Mouse (Mus musculus): Measurements from ENCODE around the gene Hmcn1.
A peak's percentile ranks its signal among the peaks of the same experiment; 100 is the strongest.

The Hmcn1 gene

DNA sequence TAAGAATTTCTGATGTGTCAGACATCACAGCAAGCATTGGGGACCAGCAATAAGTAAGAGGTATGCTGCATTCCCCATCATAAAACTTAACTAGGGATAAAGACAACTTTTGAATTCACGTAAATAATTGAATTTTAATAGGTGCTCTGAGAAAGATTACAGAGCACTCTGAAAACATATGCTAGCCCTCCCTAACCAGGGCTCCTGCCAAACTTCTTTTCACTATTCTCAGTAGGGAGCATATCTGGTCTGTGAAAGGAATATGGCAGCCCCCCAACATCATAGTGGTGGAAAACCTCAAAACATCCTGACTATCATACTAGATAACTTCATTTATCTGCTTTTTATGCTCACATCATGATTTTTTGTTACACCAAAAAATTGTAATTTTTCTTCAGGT, 347.9 kb downstream of the Hmcn1 start:
- no peak for DNase-seq (ENCODE audit: low read depth, low spot score)

DNA sequence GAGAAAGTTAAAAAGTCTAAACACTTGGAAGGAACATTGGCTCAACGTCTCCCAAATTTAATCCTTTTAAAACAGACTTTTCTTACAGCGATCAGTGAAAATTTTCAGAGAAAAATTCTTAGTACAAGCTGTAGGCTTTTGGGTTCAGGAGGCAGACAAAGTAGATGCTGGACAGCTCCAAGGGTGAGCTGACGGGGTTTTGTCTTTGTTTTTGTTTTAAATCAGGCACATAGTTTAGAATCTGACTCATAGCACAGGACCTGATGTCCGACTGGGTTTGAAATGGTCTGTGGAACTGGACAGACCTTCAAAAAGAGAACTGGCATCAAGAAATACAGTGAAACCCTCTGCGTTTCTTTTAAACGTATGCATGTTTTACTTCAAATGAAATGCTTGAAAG, 353.7 kb downstream of the Hmcn1 start:
- no peak for DNase-seq (ENCODE audit: low read depth, low spot score)

- no peak for DNase-seq (ENCODE audit: low read depth, low spot score)
These were observed 360.7 kb downstream of the Hmcn1 start for GRCm38 (mm10) chr1:150632506-150632905.

DNA sequence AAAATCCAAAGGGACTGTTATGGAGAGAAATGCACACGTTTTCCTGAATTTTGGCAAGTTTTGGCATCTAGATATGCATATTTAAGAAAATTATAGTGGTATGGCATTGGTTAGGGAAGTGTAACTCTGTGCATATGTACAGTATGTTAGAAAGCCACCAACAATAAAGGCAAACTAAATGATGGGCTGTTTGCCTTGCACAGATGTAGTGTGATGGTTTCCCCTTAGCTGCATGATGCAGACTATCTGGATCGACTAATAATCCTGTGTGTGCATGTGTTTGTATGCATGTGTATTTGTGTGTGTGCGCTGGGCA, 361.4 kb downstream of the Hmcn1 start:
- DNase-seq (ENCODE audit: low read depth, low spot score): no peak

DNA sequence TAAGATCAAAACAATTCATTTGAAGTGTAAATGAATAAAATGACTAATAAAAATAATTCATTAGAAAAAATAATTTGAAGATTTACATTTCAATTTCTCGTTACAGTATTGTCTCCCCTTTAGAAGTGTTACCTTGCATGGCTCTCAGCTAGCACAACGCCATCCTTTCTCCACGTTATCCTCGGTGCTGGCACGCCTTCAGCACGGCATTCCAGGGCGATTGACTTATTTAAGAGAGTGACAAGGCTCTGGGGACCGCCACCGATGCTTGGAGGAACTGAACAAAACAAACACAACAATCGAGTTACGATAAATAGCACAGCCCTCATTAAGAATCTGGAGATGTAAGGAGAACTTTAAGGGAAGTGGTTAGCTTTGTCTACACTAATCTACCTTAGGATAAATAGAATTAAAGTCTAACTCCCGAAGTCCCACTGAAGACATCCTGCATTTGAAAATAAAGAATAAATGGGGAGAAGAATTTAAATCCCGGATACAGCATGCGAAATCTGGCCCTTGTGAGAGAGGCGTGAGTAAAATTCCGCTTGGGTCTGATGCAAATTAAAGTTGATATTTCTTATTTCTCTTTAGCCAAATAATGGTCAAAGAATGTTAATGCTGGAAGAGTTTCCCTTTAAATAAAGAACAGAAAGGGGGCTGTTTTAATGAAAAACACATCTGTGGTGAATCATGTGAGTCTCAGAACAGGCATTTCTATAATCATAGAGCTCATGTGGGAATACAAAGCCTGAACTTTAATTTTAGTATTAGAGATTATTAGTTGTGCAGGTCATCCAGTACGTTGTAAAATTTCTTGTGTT, 362.0 kb downstream of the Hmcn1 start:
- no peak for DNase-seq (ENCODE audit: low read depth, low spot score)

DNA sequence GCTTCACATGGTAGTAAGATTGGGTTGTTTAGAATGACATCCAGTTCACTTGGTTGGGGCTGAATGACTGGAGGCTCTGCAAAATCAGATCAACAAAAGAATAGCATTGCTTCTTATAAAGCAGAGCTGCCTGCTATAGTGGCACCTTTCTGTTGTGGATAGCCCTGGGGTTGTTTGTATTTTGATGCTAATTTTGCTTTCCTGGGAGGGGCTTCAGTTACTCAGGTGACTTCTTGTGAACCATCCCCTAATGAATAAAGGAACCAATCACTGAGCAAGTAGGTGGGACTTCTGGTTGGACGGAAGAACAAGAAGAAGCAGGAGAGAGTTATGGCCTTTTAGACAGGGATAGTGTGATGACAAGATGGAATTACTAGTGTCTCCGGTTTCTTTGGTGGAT, 370.0 kb downstream of the Hmcn1 start:
- DNase-seq (ENCODE audit: low read depth, low spot score): no peak

DNA sequence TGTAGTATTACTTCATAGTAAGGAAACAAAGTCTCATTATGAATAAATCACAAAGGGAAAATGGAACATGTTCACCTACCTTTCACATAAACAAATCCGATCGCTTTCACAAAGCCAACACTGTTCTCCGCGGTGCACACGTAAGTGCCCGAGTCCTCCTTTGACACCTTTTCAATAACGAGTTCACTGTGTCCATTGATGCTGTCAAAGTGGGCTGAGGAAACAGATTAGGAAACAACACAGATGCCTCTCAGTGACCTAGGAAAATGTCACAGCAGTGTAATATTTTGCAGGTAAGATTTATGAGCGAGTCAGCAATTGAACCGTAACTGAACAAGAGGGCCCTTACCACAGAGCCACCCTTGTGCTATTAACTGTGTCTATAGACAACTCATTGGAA, 382.7 kb downstream of the Hmcn1 start:
- no peak for DNase-seq (ENCODE audit: low read depth, low spot score)

- no peak for DNase-seq (ENCODE audit: low read depth, low spot score)
These were observed 387.1 kb downstream of the Hmcn1 start for GRCm38 (mm10) chr1:150606173-150606572.

GRCm38 (mm10) chr1:150593614-150594013, 399.6 kb downstream of the Hmcn1 start:
- no peak for DNase-seq (ENCODE audit: low read depth, low spot score)

- peak; percentile 63 for DNase-seq (ENCODE audit: low read depth, low spot score)
These were observed 402.0 kb downstream of the Hmcn1 start for GRCm38 (mm10) chr1:150591253-150591652.

DNA sequence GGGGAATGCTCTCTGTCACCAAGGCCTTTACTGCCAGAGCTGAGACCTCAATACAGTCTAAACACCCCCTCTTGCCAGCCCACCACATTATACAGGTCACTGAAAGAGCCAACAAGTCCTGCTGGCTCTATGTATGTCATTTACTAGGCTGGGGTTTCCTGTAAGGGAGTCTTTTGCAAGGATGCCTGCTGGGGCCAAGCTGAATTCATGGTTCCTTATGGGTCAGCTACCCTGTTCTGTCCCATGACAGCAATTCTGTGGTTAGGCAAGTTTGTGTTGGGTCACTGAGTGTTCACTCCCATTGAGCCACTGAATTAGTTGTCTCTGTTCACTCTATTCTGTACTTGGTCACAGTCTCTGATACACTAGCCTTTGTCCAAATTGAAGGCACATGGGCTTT, 405.8 kb downstream of the Hmcn1 start:
- DNase-seq (ENCODE audit: low read depth, low spot score): no peak

GRCm38 (mm10) chr1:150584477-150584876, 408.8 kb downstream of the Hmcn1 start:
- DNase-seq (ENCODE audit: low read depth, low spot score): no peak

GRCm38 (mm10) chr1:150583734-150584133, 409.5 kb downstream of the Hmcn1 start:
- peak; percentile 12 for DNase-seq (ENCODE audit: low read depth, low spot score)

DNA sequence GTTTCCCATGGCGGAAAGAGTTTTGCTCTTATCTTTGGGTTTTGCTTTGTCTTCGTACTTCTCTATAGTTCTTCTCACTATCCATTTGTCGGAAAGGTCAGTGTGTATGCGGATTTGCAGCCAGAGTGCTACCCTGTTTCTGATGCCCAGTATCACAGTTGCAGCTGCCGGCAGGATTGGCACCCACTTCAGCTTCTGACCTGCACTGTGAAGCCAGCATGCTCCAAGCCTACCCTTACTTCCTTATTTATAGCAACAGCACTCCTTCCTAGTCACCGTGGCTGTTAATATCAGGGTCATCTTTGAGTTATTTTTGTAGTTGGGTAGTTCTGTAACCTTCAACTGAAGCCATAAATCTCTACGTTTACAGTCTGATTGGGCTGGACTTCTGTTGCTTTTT, 412.7 kb downstream of the Hmcn1 start:
- DNase-seq (ENCODE audit: low read depth, low spot score): no peak

GRCm38 (mm10) chr1:150573407-150573806, 419.8 kb downstream of the Hmcn1 start:
- no peak for DNase-seq (ENCODE audit: low read depth, low spot score)

- DNase-seq (ENCODE audit: low read depth, low spot score): no peak
These were observed 422.6 kb downstream of the Hmcn1 start for GRCm38 (mm10) chr1:150570562-150571156.

- no peak for DNase-seq (ENCODE audit: low read depth, low spot score)
These were observed 423.3 kb downstream of the Hmcn1 start for GRCm38 (mm10) chr1:150569820-150570543.

DNA sequence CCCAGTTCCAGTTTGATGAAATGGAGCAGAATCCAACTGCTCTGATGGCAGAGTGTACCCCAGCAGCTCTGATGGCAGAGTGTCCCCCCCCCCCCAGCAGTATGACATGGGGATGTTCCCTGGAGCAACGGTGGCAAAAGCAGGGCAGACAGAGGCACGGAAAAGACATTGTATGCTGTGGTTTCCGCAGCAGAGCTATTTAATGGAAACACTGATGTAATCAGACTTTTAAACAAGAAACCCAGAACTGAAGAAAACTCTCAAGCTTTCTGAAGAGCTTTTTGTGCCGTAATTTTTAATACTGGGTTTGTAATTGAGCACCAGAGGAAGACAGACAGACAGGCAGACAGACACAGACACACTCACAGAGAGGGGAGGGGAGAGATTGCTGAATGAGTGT, 426.9 kb downstream of the Hmcn1 start:
- DNase-seq (ENCODE audit: low read depth, low spot score): no peak

DNA sequence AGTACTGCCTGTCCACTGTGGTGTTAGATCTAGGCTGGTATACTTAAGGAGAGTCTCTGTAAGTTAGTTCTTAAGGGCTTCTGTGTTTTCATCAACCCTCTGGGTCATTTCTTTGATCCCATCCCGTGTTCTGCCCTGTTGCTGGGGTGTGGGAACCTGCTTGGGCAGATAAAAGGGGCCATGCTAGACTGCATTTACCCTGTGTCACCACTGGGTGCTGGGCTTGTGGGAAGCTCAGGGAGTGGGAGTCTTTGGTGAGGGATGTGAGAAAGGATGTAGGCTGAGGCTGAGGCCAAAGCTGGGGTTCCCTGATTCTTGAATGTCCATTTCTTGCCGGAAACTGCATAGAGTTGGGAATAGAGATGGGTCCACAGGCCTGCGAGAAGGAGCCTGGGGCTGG, 436.6 kb downstream of the Hmcn1 start:
- DNase-seq (ENCODE audit: low read depth, low spot score): no peak

GRCm38 (mm10) chr1:150551390-150551789, 441.8 kb downstream of the Hmcn1 start:
- DNase-seq (ENCODE audit: low read depth, low spot score): no peak

DNA sequence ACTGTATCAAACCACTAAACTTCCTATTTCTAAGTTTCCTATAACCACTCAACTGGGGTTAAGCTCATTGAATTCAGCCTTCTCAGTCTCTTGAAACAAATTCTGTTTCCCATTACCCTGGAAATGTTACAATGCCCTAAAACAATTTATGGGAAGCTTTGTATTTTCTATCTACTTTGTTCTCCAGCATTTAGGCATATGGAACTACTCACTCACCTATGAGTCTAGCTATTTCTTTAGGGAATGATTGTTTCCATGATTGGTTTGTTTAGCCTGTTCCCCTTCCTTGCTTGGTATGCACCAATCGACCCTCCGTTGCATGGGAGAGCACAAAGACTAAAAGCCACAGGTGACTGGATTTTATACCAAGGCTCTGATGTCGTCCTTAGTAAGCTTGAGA, 446.8 kb downstream of the Hmcn1 start:
- DNase-seq (ENCODE audit: low read depth, low spot score): no peak

DNA sequence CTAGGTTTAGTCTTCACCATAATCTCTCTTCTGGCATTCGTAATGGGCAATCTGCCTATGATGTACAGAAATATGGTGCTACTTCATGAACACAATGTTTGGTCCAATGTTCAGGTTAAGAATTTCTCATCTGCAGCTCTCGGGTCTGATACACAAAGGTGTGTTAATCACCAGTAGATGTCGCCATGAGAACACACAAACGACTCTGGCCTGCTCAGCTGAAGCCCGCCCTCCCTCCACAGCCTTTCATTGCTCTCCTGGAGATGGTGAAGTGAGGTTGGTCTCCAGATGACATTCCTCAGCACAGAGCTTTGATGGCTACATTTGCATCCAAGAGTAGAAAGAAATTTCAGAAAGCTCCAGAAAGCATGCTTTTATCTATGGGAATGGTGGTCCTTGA, 453.0 kb downstream of the Hmcn1 start:
- peak; percentile 82 for DNase-seq (ENCODE audit: low read depth, low spot score)

Measured in brain, adult 2 months (tissue).